Mouse (Mus musculus): ENCODE results near the gene Aak1. TPM values are rescaled to one million over a fixed set of nuclear protein-coding genes. Genes with fewer than 3 reads are reported as not detected.
"Not testable (repeated sequence)": the region's sequence is repeated elsewhere in the genome, so short reads cannot be mapped to it uniquely, and the experiment has no call there.

Aak1 gene
- polyA plus RNA-seq, 1 experiment from 2014 or later = 18.3 TPM

DNA sequence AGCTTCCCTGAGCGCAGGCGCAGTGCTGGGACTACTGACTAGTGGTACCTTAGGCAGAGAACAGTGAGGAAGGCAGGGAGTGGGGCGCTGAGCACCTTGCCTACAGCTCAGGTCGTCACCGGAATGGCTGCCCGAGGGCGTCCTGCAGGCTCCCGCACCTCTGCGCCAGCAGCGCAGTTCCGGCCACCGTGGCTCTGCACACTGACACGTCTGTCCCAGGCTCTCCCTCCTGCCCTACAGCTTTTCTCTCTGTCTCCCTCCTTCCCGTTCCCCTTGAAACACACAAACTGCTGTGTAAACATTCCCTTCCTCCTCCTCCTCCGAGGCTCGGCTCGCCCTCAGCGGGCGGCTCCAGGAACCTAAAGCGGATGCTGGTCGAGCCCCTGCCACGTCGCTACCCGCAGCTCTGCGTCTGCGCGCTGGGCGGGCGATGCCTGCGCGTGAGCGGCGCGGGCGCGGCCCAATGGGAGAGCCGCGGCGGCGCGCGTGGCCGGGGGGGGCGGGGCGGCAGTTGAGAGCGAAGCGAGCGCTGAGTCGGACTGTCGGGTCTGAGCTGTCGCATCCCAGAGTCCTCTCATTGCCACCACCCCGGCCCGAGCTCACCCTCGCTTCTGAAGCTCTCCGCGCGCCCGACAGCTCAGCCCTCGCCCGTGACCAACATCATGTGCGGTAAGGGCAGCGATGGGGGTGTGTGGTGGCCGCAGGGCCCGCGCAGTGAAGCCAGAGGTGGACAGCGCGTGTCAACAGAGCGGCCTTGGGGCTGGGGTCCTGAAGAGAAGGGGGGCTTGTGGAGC is 193.2 kb downstream of the Aak1 start, which contains the start of gene Gfpt1:
TSS of gene Gfpt1 (plus strand) at position 510 of the 794 bp plus-strand sequence.
- peak within 1 kb of the TSS; percentile 90 for H3K4me3 ChIP-seq (ENCODE audit: low read depth, low read length)
- H3K4me1 ChIP-seq (ENCODE audit: insufficient read depth) = peaks cover 11% of the 10 kb centered on the region
- H3K27ac ChIP-seq (ENCODE audit: low read depth) = peak within 1 kb of the TSS; percentile 100
- H3K36me3 ChIP-seq (ENCODE audit: insufficient read depth) = 0 out of 2 replicates have a peak, but pooled peaks cover 11% of the 10 kb centered on the region
- H3K4me2 ChIP-seq = peak within 1 kb of the TSS; percentile 80
- TF ChIP-seq CTCF (IDR thresholded peaks at IDR 0.05; ENCODE audit: low read depth) = no peak
- DNase-seq (peak; percentile 98), ATAC-seq (ENCODE audit: insufficient read depth) (peak; percentile 98)
- peak within 1 kb of the TSS; percentile 91 for H3K9ac ChIP-seq
- no peaks in the 10 kb centered on the region for H3K27me3 ChIP-seq (ENCODE audit: insufficient read depth, low read length)
- under 1% methylated on average over 67 of the region's 68 CpGs for WGBS
- no peaks in the 10 kb centered on the region for H3K9me3 ChIP-seq (ENCODE audit: low read depth, low read length)

DNA sequence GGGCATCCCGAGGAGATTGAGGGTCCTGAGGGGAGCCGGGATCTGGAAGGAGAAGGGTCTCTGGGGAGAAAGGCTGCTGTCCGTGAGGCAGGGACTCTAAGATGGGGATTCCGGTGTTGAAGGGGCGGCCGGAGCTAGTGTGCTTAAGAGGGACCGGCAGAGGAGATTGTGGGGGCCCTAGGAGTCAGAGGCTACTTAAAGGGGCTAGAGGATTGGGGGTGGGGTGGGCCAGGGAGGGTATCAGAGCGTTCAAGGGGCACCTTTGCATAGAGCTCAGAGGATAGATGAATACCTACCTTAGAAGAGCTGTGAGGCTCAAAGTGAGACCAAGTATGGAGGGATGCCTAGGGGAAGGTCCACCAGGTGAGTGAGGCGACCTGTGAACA is 193.8 kb downstream of the Aak1 start:
- Histone ChIP-seq H3K27me3 (ENCODE audit: insufficient read depth, low read length) (no peaks in the 10 kb centered on the region), H3K36me3 (ENCODE audit: insufficient read depth) (peaks cover 17% of the 10 kb centered on the region), H3K4me1 (ENCODE audit: insufficient read depth) (peaks cover 11% of the 10 kb centered on the region), H3K9me3 (ENCODE audit: low read depth, low read length) (no peaks in the 10 kb centered on the region), H3K9ac (peak overlapping the region; percentile 91), H3K4me2 (peak overlapping the region; percentile 80), H3K4me3 (ENCODE audit: low read depth, low read length) (peak overlapping the region; percentile 90), H3K27ac (ENCODE audit: low read depth) (peak overlapping the region; percentile 100; the same call in 1 of the 2 replicates)
- no peak for TF ChIP-seq CTCF (IDR thresholded peaks at IDR 0.05; ENCODE audit: low read depth)
- WGBS = 1% methylated on average over 9 of the region's 9 CpGs
- DNase-seq = peak; percentile 38
- ATAC-seq (ENCODE audit: insufficient read depth) = peak; percentile 18

DNA sequence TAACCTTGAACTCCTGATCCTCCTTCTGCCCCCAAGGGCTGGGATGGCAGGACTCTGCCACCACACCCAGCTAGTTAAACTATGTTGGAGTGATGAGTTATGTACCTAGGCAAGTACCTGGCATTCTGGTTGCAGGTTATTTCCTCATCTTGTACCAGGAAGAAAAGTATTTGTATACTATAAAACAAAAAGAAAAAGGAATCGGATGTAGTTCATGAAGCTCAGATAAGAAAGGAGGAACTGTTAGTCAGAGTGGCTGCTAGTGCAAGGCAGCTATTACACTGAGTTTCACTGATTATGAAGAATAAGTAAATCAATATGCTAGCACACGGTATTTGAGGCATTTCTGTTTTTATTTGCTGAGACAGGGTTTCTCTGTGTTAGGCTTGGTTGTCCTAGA is 195.6 kb downstream of the Aak1 start:
- no peaks in the 10 kb centered on the region for H3K9me3 ChIP-seq (ENCODE audit: low read depth, low read length)
- H3K27ac ChIP-seq (ENCODE audit: low read depth) = no peak overlapping the region
- no peak for DNase-seq
- 79% methylated on average over 2 of the region's 2 CpGs for WGBS
- H3K36me3 ChIP-seq (ENCODE audit: insufficient read depth) = peaks cover 31% of the 10 kb centered on the region
- peak overlapping the region; percentile 20; the same call in 1 of the 2 replicates for H3K4me2 ChIP-seq
- peaks cover 11% of the 10 kb centered on the region for H3K4me1 ChIP-seq (ENCODE audit: insufficient read depth)
- no peak overlapping the region for H3K4me3 ChIP-seq (ENCODE audit: low read depth, low read length)
- TF ChIP-seq CTCF (IDR thresholded peaks at IDR 0.05; ENCODE audit: low read depth) = no peak
- no peak for ATAC-seq (ENCODE audit: insufficient read depth)
- H3K9ac ChIP-seq = no peak overlapping the region
- no peaks in the 10 kb centered on the region for H3K27me3 ChIP-seq (ENCODE audit: insufficient read depth, low read length)

DNA sequence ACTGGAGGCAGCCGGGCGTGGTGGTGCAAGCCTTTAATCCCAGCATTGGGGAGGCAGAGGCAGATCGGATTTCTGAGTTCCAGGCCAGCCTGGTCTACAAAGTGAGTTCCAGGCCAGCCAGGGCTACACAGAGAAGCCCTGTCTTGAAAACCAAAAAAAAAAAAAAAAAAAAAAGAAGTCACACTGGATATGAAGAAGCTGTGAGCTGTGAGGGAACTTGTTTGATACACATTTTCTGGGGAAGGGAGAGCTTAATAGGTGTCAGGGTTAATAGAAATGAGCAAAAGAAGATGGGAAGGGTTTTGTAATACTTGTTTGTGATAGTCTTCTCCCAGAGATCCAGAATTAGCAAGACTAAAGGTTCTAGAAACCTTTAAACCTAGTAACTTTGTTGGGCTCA is 196.2 kb downstream of the Aak1 start:
- Histone ChIP-seq H3K9ac (no peak overlapping the region), H3K4me1 (ENCODE audit: insufficient read depth) (peaks cover 11% of the 10 kb centered on the region), H3K36me3 (ENCODE audit: insufficient read depth) (peaks cover 31% of the 10 kb centered on the region), H3K9me3 (ENCODE audit: low read depth, low read length) (no peaks in the 10 kb centered on the region), H3K4me3 (ENCODE audit: low read depth, low read length) (no peak overlapping the region), H3K27me3 (ENCODE audit: insufficient read depth, low read length) (no peaks in the 10 kb centered on the region), H3K4me2 (no peak overlapping the region), H3K27ac (ENCODE audit: low read depth) (no peak overlapping the region)
- DNase-seq (no peak), ATAC-seq (ENCODE audit: insufficient read depth) (no peak)
- WGBS = 78% methylated on average over 3 of the region's 3 CpGs
- TF ChIP-seq CTCF (IDR thresholded peaks at IDR 0.05; ENCODE audit: low read depth) = no peak

DNA sequence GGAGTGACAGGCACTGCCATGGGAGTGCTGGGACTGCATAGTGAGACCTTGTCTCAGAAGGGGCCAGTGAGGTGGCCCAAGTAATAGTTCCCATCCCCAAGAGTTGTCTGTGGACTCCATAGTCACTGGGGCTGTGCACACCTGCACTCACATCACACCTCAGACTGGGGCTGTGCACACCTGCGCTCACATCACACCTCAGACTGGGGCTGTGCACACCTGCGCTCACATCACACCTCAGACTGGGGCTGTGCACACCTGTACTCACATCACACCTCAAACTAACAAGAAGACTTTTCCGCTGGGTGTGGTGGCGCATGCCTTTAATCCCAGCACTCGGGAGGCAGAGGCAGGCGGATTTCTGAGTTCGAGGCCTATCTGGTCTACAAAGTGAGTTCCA is 199.4 kb downstream of the Aak1 start:
- not testable (repeated sequence) for H3K4me2 ChIP-seq; DNase-seq; H3K4me3 ChIP-seq (ENCODE audit: low read depth, low read length); H3K4me1 ChIP-seq (ENCODE audit: insufficient read depth); H3K9ac ChIP-seq; H3K27ac ChIP-seq (ENCODE audit: low read depth); ATAC-seq (ENCODE audit: insufficient read depth); H3K9me3 ChIP-seq (ENCODE audit: low read depth, low read length); H3K27me3 ChIP-seq (ENCODE audit: insufficient read depth, low read length)
- peaks cover 58% of the 10 kb centered on the region for H3K36me3 ChIP-seq (ENCODE audit: insufficient read depth)
- WGBS = 96% methylated on average over 7 of the region's 7 CpGs

DNA sequence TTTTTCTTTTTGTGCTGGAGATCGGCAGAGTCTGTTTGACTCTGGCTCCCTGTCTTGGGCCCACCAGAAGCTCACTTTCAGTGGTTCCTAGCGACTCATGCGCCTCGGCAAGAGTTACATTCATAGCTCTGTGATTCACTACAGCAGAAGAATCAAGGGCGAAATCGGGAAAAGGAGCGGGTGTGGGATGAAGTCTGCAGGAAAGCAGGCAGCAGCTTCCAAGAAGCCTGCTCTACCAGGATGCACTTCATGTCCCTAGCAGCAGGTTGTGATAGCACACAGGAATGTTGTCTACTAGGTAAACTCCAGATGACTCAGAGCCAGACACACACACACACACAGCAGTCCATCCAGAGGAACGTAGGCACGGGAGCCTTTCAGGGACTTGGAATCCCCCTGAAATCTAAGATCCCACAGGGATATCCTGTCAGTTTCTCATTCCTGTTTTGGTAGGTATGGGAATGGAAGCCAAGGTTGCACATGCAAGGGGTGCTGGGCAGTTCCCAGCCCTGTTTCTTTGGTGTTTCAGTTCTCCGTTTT is 202.6 kb downstream of the Aak1 start:
- no peak for ATAC-seq (ENCODE audit: insufficient read depth)
- H3K36me3 ChIP-seq (ENCODE audit: insufficient read depth) = peaks cover 79% of the 10 kb centered on the region

More for the DNA sequence above, 202.6 kb downstream of the Aak1 start:
- no peak overlapping the region for H3K9ac ChIP-seq
- H3K4me1 ChIP-seq (ENCODE audit: insufficient read depth) = no peaks in the 10 kb centered on the region
- no peak overlapping the region for H3K4me2 ChIP-seq
- DNase-seq = no peak
- 90% methylated on average over 10 of the region's 10 CpGs for WGBS
- no peak for TF ChIP-seq CTCF (IDR thresholded peaks at IDR 0.05; ENCODE audit: low read depth)
- H3K27ac ChIP-seq (ENCODE audit: low read depth) = no peak overlapping the region
- H3K4me3 ChIP-seq (ENCODE audit: low read depth, low read length) = no peak overlapping the region
- H3K27me3 ChIP-seq (ENCODE audit: insufficient read depth, low read length) = no peaks in the 10 kb centered on the region
- H3K9me3 ChIP-seq (ENCODE audit: low read depth, low read length) = no peaks in the 10 kb centered on the region

Other genes with a start within 250 kb of the Aak1 start
- 0.42 and 0.60 TPM in 2 replicates for gene Asprv1, start 221.4 kb upstream of the Aak1 start, polyA plus RNA-seq (2014; fragmentation: Nextera tagmentation; extraction: Ambion mirVana)
- gene Mxd1, start 180.4 kb upstream of the Aak1 start, polyA plus RNA-seq (2014; fragmentation: Nextera tagmentation; extraction: Ambion mirVana) = 11.2 and 11.3 TPM in 2 replicates
- gene Snrnp27, start 165.0 kb upstream of the Aak1 start, polyA plus RNA-seq (2014; fragmentation: Nextera tagmentation; extraction: Ambion mirVana) = 108 and 112 TPM in 2 replicates
- gene Gmcl1, start 116.1 kb upstream of the Aak1 start, polyA plus RNA-seq (2014; fragmentation: Nextera tagmentation; extraction: Ambion mirVana) = 33.4 and 33.8 TPM in 2 replicates
- gene Anxa4, start 55.9 kb upstream of the Aak1 start, polyA plus RNA-seq (2014; fragmentation: Nextera tagmentation; extraction: Ambion mirVana) = 90.4 and 100 TPM in 2 replicates
- gene Nfu1, start 159.7 kb downstream of the Aak1 start, polyA plus RNA-seq (2014; fragmentation: Nextera tagmentation; extraction: Ambion mirVana) = 88.4 and 90.5 TPM in 2 replicates
- 22.1 and 25.7 TPM in 2 replicates for gene Gfpt1, start 193.3 kb downstream of the Aak1 start, polyA plus RNA-seq (2014; fragmentation: Nextera tagmentation; extraction: Ambion mirVana)

Data from lung, embryonic 14.5 days (tissue).